Mouse (Mus musculus): ENCODE measurements around the gene Coa5. TPM values are rescaled to one million over a fixed set of nuclear protein-coding genes. Genes with fewer than 3 reads are reported as not detected.
A peak's percentile ranks its signal among the peaks of the same experiment; 100 is the strongest.

The Coa5 gene
- polyA plus RNA-seq, 1 experiment from 2014 or later, result 65.7 TPM

GRCm38 (mm10) chr1:37464878-37465452 is 35.1 kb upstream of the Coa5 start:
- Histone ChIP-seq H3K36me3 (ENCODE audit: inconsistent target) (peaks cover 6% of the 10 kb centered on the region; the same call in 1 of the 2 replicates), H3K79me2 (ENCODE audit: inconsistent target) (no peaks in the 10 kb centered on the region; the same call in 1 of the 2 replicates), H3K4me3 (ENCODE audit: inconsistent target) (no peak overlapping the region), H3K27ac (no peak overlapping the region)
- WGBS (ENCODE audit: missing documents), result 94% methylated on average over 10 of the region's 10 CpGs

DNA sequence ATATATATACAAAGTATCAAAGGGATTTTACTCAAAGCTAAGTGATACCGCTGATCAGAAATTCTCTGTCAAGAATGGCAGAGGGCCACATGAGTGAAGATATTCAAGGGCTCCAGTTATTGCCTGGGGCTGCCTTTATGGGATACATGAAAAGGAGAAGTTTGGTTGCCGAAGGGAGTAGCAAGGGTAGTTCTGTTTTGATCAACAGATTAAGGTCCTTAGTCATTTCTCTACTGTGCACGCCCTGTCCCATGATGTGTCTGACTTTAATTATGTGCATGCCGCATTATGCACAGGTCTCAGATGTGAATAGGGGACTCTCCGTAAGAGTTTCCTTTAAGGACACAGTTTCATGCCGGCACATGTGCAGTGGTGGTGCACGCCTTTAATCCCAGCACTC is 27.6 kb upstream of the Coa5 start:
- Histone ChIP-seq H3K36me3 (ENCODE audit: inconsistent target) (peaks cover 24% of the 10 kb centered on the region; the same call in 1 of the 2 replicates), H3K79me2 (ENCODE audit: inconsistent target) (no peaks in the 10 kb centered on the region), H3K27ac (no peak overlapping the region), H3K4me3 (ENCODE audit: inconsistent target) (no peak overlapping the region)
- WGBS (ENCODE audit: missing documents), result 77% methylated on average over 7 of the region's 7 CpGs

DNA sequence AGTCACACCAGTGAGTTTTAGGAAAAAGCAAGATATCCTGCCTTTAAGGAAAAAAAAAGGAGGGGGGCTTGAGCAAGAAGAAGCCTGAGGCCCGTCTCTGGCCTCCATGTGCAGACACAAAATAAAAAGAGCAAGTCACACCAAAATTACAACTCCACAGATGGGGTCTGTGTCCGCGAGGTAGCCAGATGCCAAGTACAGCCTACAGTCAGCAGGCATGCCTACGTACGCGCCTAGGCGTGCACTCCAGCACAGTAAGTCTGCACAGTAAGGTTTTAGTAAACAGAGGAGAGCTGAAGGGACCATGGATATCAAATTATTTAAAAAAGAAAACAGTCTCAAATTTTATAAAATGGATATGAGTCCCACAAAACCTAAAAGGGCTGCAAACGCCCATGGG is 21.4 kb upstream of the Coa5 start:
- Histone ChIP-seq H3K79me2 (ENCODE audit: inconsistent target) (no peaks in the 10 kb centered on the region), H3K36me3 (ENCODE audit: inconsistent target) (peaks cover 47% of the 10 kb centered on the region), H3K4me3 (ENCODE audit: inconsistent target) (no peak overlapping the region), H3K27ac (no peak overlapping the region)
- WGBS (ENCODE audit: missing documents), result 93% methylated on average over 8 of the region's 8 CpGs

GRCm38 (mm10) chr1:37448361-37449095 is 18.6 kb upstream of the Coa5 start:
- H3K79me2 ChIP-seq (ENCODE audit: inconsistent target), result no peaks in the 10 kb centered on the region
- peaks cover 51% of the 10 kb centered on the region for H3K36me3 ChIP-seq (ENCODE audit: inconsistent target)
- H3K4me3 ChIP-seq (ENCODE audit: inconsistent target), result no peak overlapping the region
- WGBS (ENCODE audit: missing documents), result 79% methylated on average over 8 of the region's 10 CpGs
- H3K27ac ChIP-seq, result no peak overlapping the region

DNA sequence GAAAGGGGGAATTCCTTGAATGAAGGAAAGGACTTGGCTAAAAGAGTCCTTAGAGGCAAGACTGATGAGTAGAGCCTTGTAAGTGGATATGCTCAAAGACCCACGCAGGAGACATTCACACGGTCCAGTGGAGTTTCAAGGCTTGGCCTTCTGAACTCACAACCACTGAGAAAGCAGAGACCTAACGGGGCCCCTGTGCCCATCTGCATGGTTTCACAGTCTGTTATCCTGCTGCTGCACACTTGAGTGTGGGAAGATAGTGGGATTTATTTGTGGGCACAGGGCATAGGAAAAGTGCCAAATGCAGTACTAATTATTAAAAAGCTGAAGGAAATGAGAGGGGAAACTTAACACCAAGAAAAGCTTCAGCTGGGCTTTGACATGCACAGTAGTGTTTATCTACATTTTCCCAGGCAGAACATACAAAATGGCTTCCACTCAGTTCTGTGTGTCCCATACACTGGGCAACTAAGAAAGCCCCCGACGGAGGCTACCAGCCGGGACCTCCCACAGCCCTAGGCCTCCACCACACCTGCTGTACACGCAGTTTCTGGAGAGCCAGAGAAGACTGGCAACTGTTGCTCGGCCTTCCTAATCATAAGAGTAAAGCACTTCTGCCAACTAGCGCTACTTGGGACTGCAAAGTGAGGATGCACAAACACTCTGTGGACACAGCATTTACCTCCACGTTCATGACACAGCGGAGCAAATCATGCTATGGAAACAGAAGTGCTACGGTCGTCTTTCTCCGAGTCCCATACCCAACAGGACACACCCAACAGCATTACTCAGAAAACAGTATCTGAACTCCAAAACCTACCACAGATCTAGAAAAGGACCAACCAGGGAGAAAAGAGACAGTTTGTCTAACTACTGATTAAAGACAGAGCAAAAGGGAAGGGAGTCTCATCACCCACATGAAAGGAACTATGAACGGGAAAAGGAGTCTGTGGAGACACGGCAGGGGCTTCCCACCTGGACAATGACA is 13.2 kb upstream of the Coa5 start:
- H3K79me2 ChIP-seq (ENCODE audit: inconsistent target), result no peaks in the 10 kb centered on the region
- H3K36me3 ChIP-seq (ENCODE audit: inconsistent target), result peaks cover 44% of the 10 kb centered on the region
- WGBS (ENCODE audit: missing documents), result 93% methylated on average over 16 of the region's 16 CpGs
- no peak overlapping the region for H3K4me3 ChIP-seq (ENCODE audit: inconsistent target)
- H3K27ac ChIP-seq, result no peak overlapping the region

- WGBS (ENCODE audit: missing documents), result 95% methylated on average over 3 of the region's 3 CpGs
- H3K4me3 ChIP-seq (ENCODE audit: inconsistent target), result no peak overlapping the region
- H3K27ac ChIP-seq, result no peak overlapping the region
- H3K36me3 ChIP-seq (ENCODE audit: inconsistent target), result peaks cover 86% of the 10 kb centered on the region
- H3K79me2 ChIP-seq (ENCODE audit: inconsistent target), result peaks cover 29% of the 10 kb centered on the region
Observed at GRCm38 (mm10) chr1:37436419-37436818, 6.5 kb upstream of the Coa5 start.

- Histone ChIP-seq H3K36me3 (ENCODE audit: inconsistent target) (peaks cover 40% of the 10 kb centered on the region), H3K27ac (no peak overlapping the region), H3K4me3 (ENCODE audit: inconsistent target) (peak overlapping the region; percentile 86), H3K79me2 (ENCODE audit: inconsistent target) (peaks cover 86% of the 10 kb centered on the region)
- WGBS (ENCODE audit: missing documents), result 3% methylated on average over 40 of the region's 40 CpGs
Observed at GRCm38 (mm10) chr1:37430297-37430840, 466 bp upstream of the Coa5 start.

- Histone ChIP-seq H3K36me3 (ENCODE audit: inconsistent target) (peaks cover 49% of the 10 kb centered on the region), H3K4me3 (ENCODE audit: inconsistent target) (peak overlapping the region; percentile 86), H3K27ac (peak overlapping the region; percentile 69), H3K79me2 (ENCODE audit: inconsistent target) (peaks cover 96% of the 10 kb centered on the region)
- WGBS (ENCODE audit: missing documents), result 64% methylated on average over 2 of the region's 2 CpGs
Observed at GRCm38 (mm10) chr1:37428911-37429310, 992 bp downstream of the Coa5 start.

- peaks cover 37% of the 10 kb centered on the region for H3K36me3 ChIP-seq (ENCODE audit: inconsistent target)
- no peak overlapping the region for H3K4me3 ChIP-seq (ENCODE audit: inconsistent target)
- peaks cover 96% of the 10 kb centered on the region for H3K79me2 ChIP-seq (ENCODE audit: inconsistent target)
- H3K27ac ChIP-seq, result peak overlapping the region; percentile 69
- 91% methylated on average over 8 of the region's 8 CpGs for WGBS (ENCODE audit: missing documents)
Observed at GRCm38 (mm10) chr1:37427144-37427875, 2.6 kb downstream of the Coa5 start.

- WGBS (ENCODE audit: missing documents), result 90% methylated on average over 1 of the region's 1 CpGs
- Histone ChIP-seq H3K4me3 (ENCODE audit: inconsistent target) (no peak overlapping the region), H3K79me2 (ENCODE audit: inconsistent target) (peaks cover 49% of the 10 kb centered on the region), H3K27ac (no peak overlapping the region), H3K36me3 (ENCODE audit: inconsistent target) (peaks cover 39% of the 10 kb centered on the region)
Observed at GRCm38 (mm10) chr1:37419420-37419819, 10.5 kb downstream of the Coa5 start.

- H3K27ac ChIP-seq, result no peak overlapping the region
- WGBS (ENCODE audit: missing documents), result 92% methylated on average over 1 of the region's 1 CpGs
- H3K4me3 ChIP-seq (ENCODE audit: inconsistent target), result no peak overlapping the region
- H3K79me2 ChIP-seq (ENCODE audit: inconsistent target), result peaks cover 9% of the 10 kb centered on the region; the same call in 1 of the 2 replicates
- H3K36me3 ChIP-seq (ENCODE audit: inconsistent target), result peaks cover 26% of the 10 kb centered on the region
Observed at GRCm38 (mm10) chr1:37415394-37415793, 14.5 kb downstream of the Coa5 start.

DNA sequence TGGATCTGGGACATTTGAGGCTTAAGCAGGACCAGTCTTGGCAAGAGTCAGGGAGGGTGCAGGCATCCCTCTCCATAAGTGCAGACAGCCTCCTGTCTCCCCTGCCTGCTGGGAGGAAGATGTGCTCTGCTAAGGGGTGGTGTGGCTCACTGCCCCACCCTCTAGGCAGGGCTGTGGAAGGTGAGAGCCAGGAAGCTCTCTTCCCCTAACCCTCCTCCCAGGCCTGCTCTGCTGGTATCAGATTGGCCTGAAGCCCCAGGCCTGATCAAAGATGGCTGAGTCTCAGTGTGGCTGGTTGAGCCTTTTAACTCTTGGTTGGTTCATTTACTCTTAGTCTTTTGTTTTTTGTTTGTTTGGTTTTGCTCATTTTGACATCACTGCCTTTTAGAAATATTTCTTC is 20.3 kb downstream of the Coa5 start:
- peaks cover 37% of the 10 kb centered on the region; the same call in 1 of the 2 replicates for H3K36me3 ChIP-seq (ENCODE audit: inconsistent target)
- no peaks in the 10 kb centered on the region for H3K79me2 ChIP-seq (ENCODE audit: inconsistent target)
- H3K4me3 ChIP-seq (ENCODE audit: inconsistent target), result no peak overlapping the region
- no peak overlapping the region for H3K27ac ChIP-seq

DNA sequence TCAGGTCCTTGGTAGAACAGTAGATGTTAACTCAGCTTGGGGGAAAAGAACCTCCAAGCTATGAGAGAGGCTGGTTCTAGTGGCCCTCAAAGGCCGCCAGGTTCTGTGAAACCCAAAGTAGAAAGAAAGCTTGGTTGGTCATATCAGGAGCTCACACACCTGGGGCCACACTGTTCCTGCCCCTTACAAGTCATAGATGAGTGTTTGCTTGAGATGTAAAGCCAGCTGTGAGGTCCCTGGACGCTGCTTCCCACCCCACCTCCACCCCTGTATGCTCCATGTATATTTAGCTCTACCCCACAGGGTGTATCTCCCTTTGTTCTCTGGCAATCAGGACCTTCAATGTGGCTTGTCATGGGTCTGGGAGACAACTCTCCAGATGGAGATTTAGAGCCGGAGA is 21.2 kb downstream of the Coa5 start:
- H3K27ac ChIP-seq, result no peak overlapping the region
- no peak overlapping the region for H3K4me3 ChIP-seq (ENCODE audit: inconsistent target)
- no peaks in the 10 kb centered on the region for H3K79me2 ChIP-seq (ENCODE audit: inconsistent target)
- H3K36me3 ChIP-seq (ENCODE audit: inconsistent target), result peaks cover 45% of the 10 kb centered on the region; the same call in 1 of the 2 replicates
- WGBS (ENCODE audit: missing documents), result 94% methylated on average over 3 of the region's 3 CpGs

DNA sequence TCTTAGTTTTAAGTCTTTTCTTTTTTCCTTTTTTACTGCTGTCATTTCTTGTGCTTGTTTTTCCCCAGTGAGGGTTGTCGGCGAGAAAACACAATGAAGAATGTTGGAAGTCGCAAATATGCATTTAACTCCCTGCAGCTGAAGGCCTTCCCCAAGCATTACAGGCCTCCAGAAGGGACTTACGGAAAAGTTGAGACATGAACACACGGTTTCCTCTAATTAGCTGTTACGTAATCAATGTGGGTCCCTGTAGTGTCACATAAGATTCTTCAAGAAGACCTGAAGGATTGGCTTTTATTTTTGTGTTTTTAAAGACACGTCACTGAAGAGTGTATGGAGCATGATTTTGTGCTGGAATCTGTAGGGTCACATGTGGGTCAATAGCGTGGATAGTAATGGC is 21.8 kb downstream of the Coa5 start:
- no peak overlapping the region for H3K4me3 ChIP-seq (ENCODE audit: inconsistent target)
- H3K79me2 ChIP-seq (ENCODE audit: inconsistent target), result no peaks in the 10 kb centered on the region
- H3K27ac ChIP-seq, result no peak overlapping the region
- WGBS (ENCODE audit: missing documents), result 76% methylated on average over 7 of the region's 8 CpGs
- H3K36me3 ChIP-seq (ENCODE audit: inconsistent target), result peaks cover 51% of the 10 kb centered on the region; the same call in 1 of the 2 replicates
